Mouse (Mus musculus): ENCODE data around the gene Clec2l.

GRCm38 (mm10) chr6:38641228-38641627, 21.6 kb upstream of the Clec2l start:
- TF ChIP-seq ZC3H11A (IDR thresholded peaks at IDR 0.05; ENCODE audit: low read depth, low read length), result no peak
- TF ChIP-seq GABPA (IDR thresholded peaks at IDR 0.05; ENCODE audit: low read depth, low read length), result no peak
- no peak for TF ChIP-seq USF1 (IDR thresholded peaks at IDR 0.05; ENCODE audit: low read depth, low read length)
- TF ChIP-seq CTCF (IDR thresholded peaks at IDR 0.05 in 2 of 3, conservative IDR thresholded peaks at IDR 0.05 in 1 of 3; ENCODE audit: control insufficient read depth in 1 of 3, insufficient read depth in 1 of 3, low read depth in 2 of 3, low read length in 3 of 3, poor library complexity in 1 of 3, severe bottlenecking in 1 of 3), result no peak
- no peak for TF ChIP-seq MAZ (IDR thresholded peaks at IDR 0.05; ENCODE audit: low read depth, low read length)
- TF ChIP-seq TAL1 (IDR thresholded peaks at IDR 0.05; ENCODE audit: low read length), result no peak
- no peak for TF ChIP-seq POLR2A (IDR thresholded peaks at IDR 0.05; ENCODE audit: control insufficient read depth in 1 of 2, insufficient read depth in 1 of 2, low read depth in 1 of 2, low read length in 2 of 2, poor library complexity in 1 of 2)
- TF ChIP-seq EP300 (IDR thresholded peaks at IDR 0.05; ENCODE audit: low read depth in 1 of 2, low read length in 2 of 2), result no peak
- no peak for TF ChIP-seq RCOR1 (IDR thresholded peaks at IDR 0.05; ENCODE audit: low read depth, low read length)
- TF ChIP-seq MAX (IDR thresholded peaks at IDR 0.05; ENCODE audit: low read length), result no peak
- TF ChIP-seq MEF2A (IDR thresholded peaks at IDR 0.05; ENCODE audit: extremely low read depth, insufficient replicate concordance, low read depth, low read length, poor library complexity, severe bottlenecking), result no peak

Data from MEL (cell line).